Mouse (Mus musculus): ENCODE measurements at regions not wholly inside any gene's neighbourhood (a gene's known extent, or its start where the extent isn't known, plus 50 kb on each side); places are given as distances from the start of the nearest gene placed in this dataset.

GRCm38 (mm10) chr1:19754346-19754745 is 545.6 kb downstream of the Tfap2b start:
- DNase-seq: no peak

GRCm38 (mm10) chr1:19757921-19758436 is 549.3 kb downstream of the Tfap2b start:
- no peak for DNase-seq

GRCm38 (mm10) chr1:19766879-19767278 is 558.2 kb downstream of the Tfap2b start:
- no peak for DNase-seq

- DNase-seq: no peak
Measured at GRCm38 (mm10) chr1:19772266-19772665, 563.6 kb downstream of the Tfap2b start.

GRCm38 (mm10) chr1:19774502-19774901 is 565.8 kb downstream of the Tfap2b start:
- no peak for DNase-seq

GRCm38 (mm10) chr1:19777542-19777941 is 568.8 kb downstream of the Tfap2b start:
- DNase-seq: no peak

- no peak for DNase-seq
Measured at GRCm38 (mm10) chr1:19786971-19787370, 578.3 kb downstream of the Tfap2b start.

GRCm38 (mm10) chr1:19794124-19794523 is 585.4 kb downstream of the Tfap2b start:
- no peak for DNase-seq

- no peak for DNase-seq
Measured at GRCm38 (mm10) chr1:19825887-19826286, 617.2 kb downstream of the Tfap2b start.

- no peak for DNase-seq
Measured at GRCm38 (mm10) chr1:19826455-19827366, 618.0 kb downstream of the Tfap2b start.

- DNase-seq: peak; percentile 30
Measured at GRCm38 (mm10) chr1:19849918-19850317, 641.2 kb downstream of the Tfap2b start.

GRCm38 (mm10) chr1:19857250-19857649 is 648.5 kb downstream of the Tfap2b start:
- DNase-seq: no peak

- no peak for DNase-seq
Measured at GRCm38 (mm10) chr1:19868478-19868877, 659.8 kb downstream of the Tfap2b start.

- DNase-seq: no peak
Measured at GRCm38 (mm10) chr1:19881193-19881592, 672.5 kb downstream of the Tfap2b start.

GRCm38 (mm10) chr1:19899426-19899825 is 690.7 kb downstream of the Tfap2b start:
- no peak for DNase-seq

GRCm38 (mm10) chr1:19899889-19900310 is 691.2 kb downstream of the Tfap2b start:
- no peak for DNase-seq

- DNase-seq: no peak
Measured at GRCm38 (mm10) chr1:19900983-19901531, 692.3 kb downstream of the Tfap2b start.

GRCm38 (mm10) chr1:19912194-19912846 is 703.6 kb downstream of the Tfap2b start:
- no peak for DNase-seq

GRCm38 (mm10) chr1:19918762-19919161 is 699.1 kb downstream of the Pkhd1 start:
- no peak for DNase-seq

GRCm38 (mm10) chr1:19927192-19927591 is 690.7 kb downstream of the Pkhd1 start:
- no peak for DNase-seq

- no peak for DNase-seq
Measured at GRCm38 (mm10) chr1:19927736-19928327, 690.0 kb downstream of the Pkhd1 start.

GRCm38 (mm10) chr1:19951050-19951679 is 666.7 kb downstream of the Pkhd1 start:
- DNase-seq: no peak

Measured in right cerebral cortex, postnatal 14 days (tissue).